Mouse (Mus musculus): ENCODE measurements around the gene Med18. TPM values are rescaled to one million over a fixed set of nuclear protein-coding genes. Genes with fewer than 3 reads are reported as not detected.

Gene Med18
- polyA plus RNA-seq, 1 experiment = 19.3 TPM

DNA sequence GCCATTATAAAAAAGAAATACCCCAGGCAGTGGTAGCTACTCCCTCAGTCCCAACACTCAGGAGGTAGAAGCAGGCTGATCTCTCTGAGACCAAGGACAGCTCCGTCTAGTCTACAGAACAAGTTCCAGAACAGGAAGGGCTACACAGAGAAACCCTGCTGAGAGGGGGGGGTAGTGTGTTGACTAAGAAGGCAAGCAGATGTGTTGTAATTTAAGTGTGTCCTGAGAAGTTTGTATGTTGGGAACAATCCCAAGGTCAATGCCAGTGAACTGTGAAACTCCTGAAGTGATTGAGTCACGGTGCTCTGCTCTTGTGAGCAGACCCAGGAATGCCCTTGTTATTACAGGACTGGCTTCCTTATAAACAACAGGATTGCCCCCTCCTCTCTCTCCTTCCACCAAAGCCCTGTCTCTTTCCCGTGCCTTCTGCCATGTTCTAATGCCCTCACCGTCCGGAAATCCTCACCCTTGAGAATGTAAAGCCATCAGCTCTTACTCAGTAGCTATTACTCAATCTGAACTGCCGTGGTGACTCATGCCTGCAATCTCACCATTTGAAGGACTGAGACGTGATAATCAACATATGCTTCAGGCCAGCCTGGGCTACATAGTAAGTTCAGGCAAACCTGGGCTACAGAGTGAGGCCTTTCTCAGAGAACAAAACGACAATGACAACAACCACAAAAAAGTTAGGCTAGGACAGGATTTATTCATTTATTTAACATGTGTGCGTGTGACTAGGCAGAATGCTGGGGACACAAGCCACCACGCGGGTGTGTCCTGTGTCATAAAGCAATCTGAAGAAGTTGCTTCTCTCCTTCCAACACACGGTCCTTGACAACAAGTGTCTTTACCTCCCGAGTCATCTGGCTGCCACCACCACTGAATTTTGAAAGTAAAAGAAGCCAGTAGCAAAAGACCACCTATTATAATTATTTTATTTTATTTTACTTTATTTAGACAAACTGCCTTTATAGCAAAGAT, 12.5 kb upstream of the Med18 start:
- Histone ChIP-seq H3K4me3 (replicated peaks; ENCODE audit: control insufficient read depth, low read depth, low read length) (no peak overlapping the region), H3K27ac (ENCODE audit: control insufficient read depth, insufficient read depth, low read depth, low read length, poor library complexity) (peak overlapping the region; percentile 50), H3K4me1 (ENCODE audit: control insufficient read depth, insufficient read depth, low read length) (peaks cover 2% of the 10 kb centered on the region)
- WGBS = 51% methylated on average over 13 of the region's 13 CpGs
- no peak for TF ChIP-seq POLR2A (IDR thresholded peaks at IDR 0.05; ENCODE audit: borderline replicate concordance, control insufficient read depth, low read depth, low read length)
- TF ChIP-seq CTCF (IDR thresholded peaks at IDR 0.05; ENCODE audit: control insufficient read depth, insufficient read depth, low read length) = no peak

DNA sequence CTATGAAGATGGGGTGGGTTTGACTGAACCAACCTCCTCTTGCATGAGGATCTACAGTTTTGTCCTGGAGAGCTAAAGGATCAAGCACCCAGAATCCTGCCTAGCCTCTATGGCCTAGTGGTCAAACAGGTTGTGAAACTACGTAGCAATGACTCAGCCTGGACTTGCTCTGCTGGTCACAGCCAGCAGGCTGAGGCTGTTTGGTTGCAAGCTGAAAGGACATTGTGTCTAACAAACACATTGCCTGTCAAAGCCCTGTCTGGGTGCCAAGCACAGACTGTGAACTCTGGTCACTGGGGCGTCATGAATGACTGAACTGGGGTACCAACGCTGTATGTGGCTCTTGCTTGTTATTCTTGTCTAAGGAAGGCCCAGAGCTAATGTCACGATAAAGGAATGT, 10.9 kb upstream of the Med18 start:
- Histone ChIP-seq H3K27ac (ENCODE audit: control insufficient read depth, insufficient read depth, low read depth, low read length, poor library complexity) (peak overlapping the region; percentile 66), H3K4me3 (replicated peaks; ENCODE audit: control insufficient read depth, low read depth, low read length) (no peak overlapping the region), H3K4me1 (ENCODE audit: control insufficient read depth, insufficient read depth, low read length) (peaks cover 2% of the 10 kb centered on the region)
- WGBS = 67% methylated on average over 4 of the region's 4 CpGs
- TF ChIP-seq CTCF (IDR thresholded peaks at IDR 0.05; ENCODE audit: control insufficient read depth, insufficient read depth, low read length) (no peak), POLR2A (IDR thresholded peaks at IDR 0.05; ENCODE audit: borderline replicate concordance, control insufficient read depth, low read depth, low read length) (no peak)

DNA sequence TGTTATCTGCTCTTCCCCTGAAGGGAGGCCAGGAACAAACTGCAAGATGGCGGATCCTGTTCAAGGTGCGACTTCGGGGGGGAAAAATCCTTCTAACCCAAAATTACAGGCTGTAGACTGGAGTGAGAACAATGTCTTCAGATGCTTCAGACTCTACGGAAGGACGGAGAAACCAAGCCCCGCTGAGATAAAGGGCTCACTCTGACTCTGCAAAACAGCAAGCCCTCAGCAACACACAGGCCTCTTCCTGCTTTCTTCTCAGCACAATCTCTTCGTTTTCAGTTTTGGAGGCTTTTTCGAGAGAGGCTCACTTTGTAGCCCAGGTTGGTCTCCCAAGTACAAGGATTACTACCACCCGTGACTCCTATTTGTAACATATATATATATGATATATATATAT, 9.7 kb upstream of the Med18 start:
- Histone ChIP-seq H3K27ac (ENCODE audit: control insufficient read depth, insufficient read depth, low read depth, low read length, poor library complexity) (no peak overlapping the region), H3K4me3 (replicated peaks; ENCODE audit: control insufficient read depth, low read depth, low read length) (no peak overlapping the region), H3K4me1 (ENCODE audit: control insufficient read depth, insufficient read depth, low read length) (peaks cover 2% of the 10 kb centered on the region)
- WGBS = 28% methylated on average over 9 of the region's 9 CpGs
- TF ChIP-seq CTCF (IDR thresholded peaks at IDR 0.05; ENCODE audit: control insufficient read depth, insufficient read depth, low read length) = no peak
- TF ChIP-seq POLR2A (IDR thresholded peaks at IDR 0.05; ENCODE audit: borderline replicate concordance, control insufficient read depth, low read depth, low read length) = no peak

DNA sequence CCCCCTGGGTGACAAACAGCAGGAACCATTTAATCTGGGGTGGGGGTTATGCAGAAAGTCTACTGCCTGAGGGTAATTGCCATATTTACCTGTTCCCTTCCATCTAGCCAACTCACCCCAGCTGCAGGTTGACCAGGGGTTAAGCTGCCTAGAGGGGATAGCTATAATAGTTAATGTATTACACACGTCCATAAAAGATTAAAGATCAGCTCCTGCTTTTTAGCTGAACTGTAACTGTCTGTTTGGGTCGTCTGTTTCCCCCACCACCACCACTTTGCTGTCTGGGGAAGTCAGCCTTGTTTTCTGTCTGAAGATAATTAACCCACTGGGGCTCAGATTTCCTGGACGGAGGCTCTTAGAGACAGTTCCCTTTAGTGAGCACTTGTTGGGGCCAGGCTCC, 6.2 kb upstream of the Med18 start:
- TF ChIP-seq CTCF (IDR thresholded peaks at IDR 0.05; ENCODE audit: control insufficient read depth, insufficient read depth, low read length) (no peak), POLR2A (IDR thresholded peaks at IDR 0.05; ENCODE audit: borderline replicate concordance, control insufficient read depth, low read depth, low read length) (no peak)
- no peak overlapping the region for H3K4me3 ChIP-seq (replicated peaks; ENCODE audit: control insufficient read depth, low read depth, low read length)
- H3K27ac ChIP-seq (ENCODE audit: control insufficient read depth, insufficient read depth, low read depth, low read length, poor library complexity) = no peak overlapping the region
- peaks cover 2% of the 10 kb centered on the region for H3K4me1 ChIP-seq (ENCODE audit: control insufficient read depth, insufficient read depth, low read length)
- 16% methylated on average over 3 of the region's 3 CpGs for WGBS

DNA sequence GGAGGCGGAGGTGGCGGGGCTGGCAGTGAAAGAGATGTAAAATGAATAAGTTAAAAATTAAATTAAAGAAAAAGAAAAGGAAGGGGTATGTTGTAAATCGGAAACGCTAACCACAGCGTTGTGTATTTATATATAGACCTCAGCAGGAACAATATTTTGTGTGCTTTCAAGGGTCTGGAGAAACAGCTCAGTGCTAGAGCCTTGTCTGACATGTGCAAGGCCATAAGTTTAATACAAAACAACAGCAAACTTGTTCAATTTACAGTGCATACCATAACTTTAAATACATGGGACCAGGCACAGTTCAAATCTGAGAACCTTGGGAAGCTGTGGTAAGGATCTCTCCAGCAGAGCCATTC, 513 bp upstream of the Med18 start:
- Histone ChIP-seq H3K4me1 (ENCODE audit: control insufficient read depth, insufficient read depth, low read length) (no peaks in the 10 kb centered on the region), H3K27ac (ENCODE audit: control insufficient read depth, insufficient read depth, low read depth, low read length, poor library complexity) (no peak overlapping the region), H3K4me3 (replicated peaks; ENCODE audit: control insufficient read depth, low read depth, low read length) (peak overlapping the region; percentile 98)
- WGBS = 0% methylated on average over 5 of the region's 5 CpGs
- no peak for TF ChIP-seq CTCF (IDR thresholded peaks at IDR 0.05; ENCODE audit: control insufficient read depth, insufficient read depth, low read length)
- TF ChIP-seq POLR2A (IDR thresholded peaks at IDR 0.05; ENCODE audit: borderline replicate concordance, control insufficient read depth, low read depth, low read length) = no peak

DNA sequence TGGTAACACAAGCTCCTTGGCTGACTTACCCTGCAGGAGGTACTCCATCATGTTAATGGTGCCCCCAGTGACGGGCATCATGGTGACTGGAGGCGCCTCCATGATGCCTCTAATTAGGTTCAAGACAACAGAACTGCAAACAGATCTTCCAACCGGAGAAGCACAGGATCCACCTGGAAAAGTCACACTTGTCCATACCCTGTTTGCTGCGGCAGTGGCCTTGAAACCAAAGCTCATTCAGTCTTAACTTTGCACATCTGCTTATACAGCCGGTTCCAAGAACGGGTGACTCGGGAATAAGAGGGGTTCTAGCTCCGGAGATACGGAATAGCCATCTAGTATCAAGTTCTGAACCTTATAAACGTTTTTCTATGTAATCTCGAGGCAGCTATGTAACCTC, 885 bp downstream of the Med18 start:
- WGBS = 7% methylated on average over 11 of the region's 11 CpGs
- Histone ChIP-seq H3K4me1 (ENCODE audit: control insufficient read depth, insufficient read depth, low read length) (no peaks in the 10 kb centered on the region), H3K4me3 (replicated peaks; ENCODE audit: control insufficient read depth, low read depth, low read length) (peak overlapping the region; percentile 98), H3K27ac (ENCODE audit: control insufficient read depth, insufficient read depth, low read depth, low read length, poor library complexity) (no peak overlapping the region)
- TF ChIP-seq POLR2A (IDR thresholded peaks at IDR 0.05; ENCODE audit: borderline replicate concordance, control insufficient read depth, low read depth, low read length) (no peak), CTCF (IDR thresholded peaks at IDR 0.05; ENCODE audit: control insufficient read depth, insufficient read depth, low read length) (no peak)

DNA sequence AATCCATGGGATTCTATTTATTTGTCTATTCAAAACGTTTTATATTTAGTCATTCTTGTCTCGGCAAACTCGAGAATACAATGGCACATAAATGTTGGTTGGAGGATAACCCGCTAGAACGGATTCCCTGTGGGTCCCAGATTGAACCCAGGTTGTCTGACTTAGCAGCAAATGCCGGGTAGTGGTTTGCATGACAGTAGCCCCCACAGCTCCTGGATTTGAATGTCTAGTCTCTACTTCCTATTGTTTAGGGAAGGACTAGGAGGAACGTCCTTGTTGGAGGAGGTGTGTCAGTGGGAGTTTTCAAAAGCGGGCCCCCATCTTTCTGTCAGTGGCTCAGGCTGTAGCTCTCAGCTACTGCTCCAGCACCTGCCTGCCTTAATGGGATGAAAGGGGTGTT, 3.5 kb downstream of the Med18 start:
- H3K4me1 ChIP-seq (ENCODE audit: control insufficient read depth, insufficient read depth, low read length) = no peaks in the 10 kb centered on the region
- no peak for TF ChIP-seq CTCF (IDR thresholded peaks at IDR 0.05; ENCODE audit: control insufficient read depth, insufficient read depth, low read length)

DNA sequence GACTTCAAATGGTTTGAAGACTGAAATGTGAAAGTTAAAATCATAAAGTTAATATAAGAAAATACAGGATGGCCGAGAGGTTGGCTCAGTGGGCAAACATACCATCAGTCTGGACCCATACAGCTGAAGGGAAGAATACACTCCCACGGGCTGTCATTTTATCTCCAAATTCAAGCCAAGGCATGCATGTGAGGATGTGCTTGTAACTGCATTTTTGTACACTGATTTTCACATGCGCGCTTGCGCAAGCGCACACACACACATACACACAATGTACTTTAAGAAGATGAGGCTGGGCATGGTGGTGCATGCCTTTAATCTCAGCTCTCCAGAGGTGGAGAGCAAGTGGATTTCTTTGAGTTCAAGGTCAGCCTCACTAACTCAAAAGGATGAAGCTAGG, 8.2 kb downstream of the Med18 start:
- TF ChIP-seq POLR2A (IDR thresholded peaks at IDR 0.05; ENCODE audit: borderline replicate concordance, control insufficient read depth, low read depth, low read length) = no peak
- no peak overlapping the region for H3K4me3 ChIP-seq (replicated peaks; ENCODE audit: control insufficient read depth, low read depth, low read length)
- H3K4me1 ChIP-seq (ENCODE audit: control insufficient read depth, insufficient read depth, low read length) = no peaks in the 10 kb centered on the region
- no peak overlapping the region for H3K27ac ChIP-seq (ENCODE audit: control insufficient read depth, insufficient read depth, low read depth, low read length, poor library complexity)
- 93% methylated on average over 6 of the region's 6 CpGs for WGBS

More for the DNA sequence above, 3.5 kb downstream of the Med18 start:
- no peak overlapping the region for H3K4me3 ChIP-seq (replicated peaks; ENCODE audit: control insufficient read depth, low read depth, low read length)
- H3K27ac ChIP-seq (ENCODE audit: control insufficient read depth, insufficient read depth, low read depth, low read length, poor library complexity) = no peak overlapping the region
- WGBS = 81% methylated on average over 8 of the region's 8 CpGs

Measured in bone marrow, adult 2 months (tissue).